Mouse (Mus musculus): ENCODE results near the gene Cacna2d2. TPM values are rescaled to one million over a fixed set of nuclear protein-coding genes. Genes with fewer than 3 reads are reported as not detected.

The Cacna2d2 gene
- polyA plus RNA-seq, 1 experiment from 2014 or later: not detected

- ATAC-seq (ENCODE audit: insufficient read depth): no peak
Observed at GRCm38 (mm10) chr9:107504662-107505537, 105.5 kb downstream of the Cacna2d2 start.

GRCm38 (mm10) chr9:107508266-107508665 lies 108.9 kb downstream of the Cacna2d2 start:
- no peak for DNase-seq
- H3K4me1 ChIP-seq (ENCODE audit: insufficient read depth): 0 out of 2 replicates have a peak, but pooled peaks cover 3% of the 10 kb centered on the region

More at GRCm38 (mm10) chr9:107504662-107505537, 105.5 kb downstream of the Cacna2d2 start:
- H3K4me1 ChIP-seq (ENCODE audit: insufficient read depth): 0 out of 2 replicates have a peak, but pooled peaks cover 3% of the 10 kb centered on the region
- no peaks in the 10 kb centered on the region; the same call in 1 of the 2 replicates for H3K27me3 ChIP-seq (ENCODE audit: insufficient read depth, low read length)
- H3K36me3 ChIP-seq (ENCODE audit: insufficient read depth): no peaks in the 10 kb centered on the region
- no peaks in the 10 kb centered on the region for H3K9me3 ChIP-seq (ENCODE audit: low read depth, low read length)
- no peak overlapping the region for H3K4me2 ChIP-seq
- H3K4me3 ChIP-seq (ENCODE audit: low read depth, low read length): no peak overlapping the region
- WGBS: 62% methylated on average over 19 of the region's 19 CpGs
- no peak for TF ChIP-seq CTCF (IDR thresholded peaks at IDR 0.05; ENCODE audit: low read depth)
- H3K27ac ChIP-seq (ENCODE audit: low read depth): no peak overlapping the region
- H3K9ac ChIP-seq: no peak overlapping the region
- peak; percentile 18 for DNase-seq

GRCm38 (mm10) chr9:107510384-107511100 lies 111.1 kb downstream of the Cacna2d2 start:
- Histone ChIP-seq H3K4me2 (no peak overlapping the region), H3K27ac (ENCODE audit: low read depth) (no peak overlapping the region), H3K4me3 (ENCODE audit: low read depth, low read length) (no peak overlapping the region), H3K9me3 (ENCODE audit: low read depth, low read length) (no peaks in the 10 kb centered on the region), H3K9ac (no peak overlapping the region), H3K27me3 (ENCODE audit: insufficient read depth, low read length) (no peaks in the 10 kb centered on the region), H3K4me1 (ENCODE audit: insufficient read depth) (no peaks in the 10 kb centered on the region), H3K36me3 (ENCODE audit: insufficient read depth) (no peaks in the 10 kb centered on the region)
- ATAC-seq (ENCODE audit: insufficient read depth) (no peak), DNase-seq (no peak)
- 75% methylated on average over 14 of the region's 14 CpGs for WGBS
- TF ChIP-seq CTCF (IDR thresholded peaks at IDR 0.05; ENCODE audit: low read depth): 0 out of 2 replicates have a peak, but pooled peaks have one; percentile 3

More at GRCm38 (mm10) chr9:107508266-107508665, 108.9 kb downstream of the Cacna2d2 start:
- H3K4me2 ChIP-seq: no peak overlapping the region
- H3K27ac ChIP-seq (ENCODE audit: low read depth): no peak overlapping the region
- WGBS: 59% methylated on average over 10 of the region's 10 CpGs
- H3K36me3 ChIP-seq (ENCODE audit: insufficient read depth): no peaks in the 10 kb centered on the region
- ATAC-seq (ENCODE audit: insufficient read depth): no peak
- no peak overlapping the region for H3K4me3 ChIP-seq (ENCODE audit: low read depth, low read length)
- H3K9me3 ChIP-seq (ENCODE audit: low read depth, low read length): no peaks in the 10 kb centered on the region
- no peak overlapping the region for H3K9ac ChIP-seq
- no peaks in the 10 kb centered on the region; the same call in 1 of the 2 replicates for H3K27me3 ChIP-seq (ENCODE audit: insufficient read depth, low read length)
- TF ChIP-seq CTCF (IDR thresholded peaks at IDR 0.05; ENCODE audit: low read depth): no peak

- no peak for TF ChIP-seq CTCF (IDR thresholded peaks at IDR 0.05; ENCODE audit: low read depth)
- Histone ChIP-seq H3K4me1 (ENCODE audit: insufficient read depth) (no peaks in the 10 kb centered on the region), H3K36me3 (ENCODE audit: insufficient read depth) (no peaks in the 10 kb centered on the region), H3K27ac (ENCODE audit: low read depth) (no peak overlapping the region), H3K9me3 (ENCODE audit: low read depth, low read length) (no peaks in the 10 kb centered on the region), H3K27me3 (ENCODE audit: insufficient read depth, low read length) (no peaks in the 10 kb centered on the region), H3K4me2 (no peak overlapping the region), H3K9ac (no peak overlapping the region), H3K4me3 (ENCODE audit: low read depth, low read length) (no peak overlapping the region)
- WGBS: 40% methylated on average over 8 of the region's 8 CpGs
- ATAC-seq (ENCODE audit: insufficient read depth) (no peak), DNase-seq (no peak)
Observed at GRCm38 (mm10) chr9:107511436-107511835, 112.0 kb downstream of the Cacna2d2 start.

GRCm38 (mm10) chr9:107512326-107512725 lies 112.9 kb downstream of the Cacna2d2 start:
- DNase-seq (no peak), ATAC-seq (ENCODE audit: insufficient read depth) (no peak)
- Histone ChIP-seq H3K27me3 (ENCODE audit: insufficient read depth, low read length) (no peaks in the 10 kb centered on the region), H3K36me3 (ENCODE audit: insufficient read depth) (no peaks in the 10 kb centered on the region), H3K4me1 (ENCODE audit: insufficient read depth) (no peaks in the 10 kb centered on the region), H3K9me3 (ENCODE audit: low read depth, low read length) (no peaks in the 10 kb centered on the region), H3K9ac (no peak overlapping the region), H3K27ac (ENCODE audit: low read depth) (no peak overlapping the region), H3K4me3 (ENCODE audit: low read depth, low read length) (no peak overlapping the region), H3K4me2 (no peak overlapping the region)
- 77% methylated on average over 16 of the region's 16 CpGs for WGBS
- TF ChIP-seq CTCF (IDR thresholded peaks at IDR 0.05; ENCODE audit: low read depth): no peak

- peak; percentile 45 for ATAC-seq (ENCODE audit: insufficient read depth)
- no peak overlapping the region for H3K4me2 ChIP-seq
- 14% methylated on average over 14 of the region's 14 CpGs for WGBS
Observed at GRCm38 (mm10) chr9:107514303-107514955, 115.0 kb downstream of the Cacna2d2 start.

More at GRCm38 (mm10) chr9:107514303-107514955, 115.0 kb downstream of the Cacna2d2 start:
- no peaks in the 10 kb centered on the region for H3K36me3 ChIP-seq (ENCODE audit: insufficient read depth)
- H3K27me3 ChIP-seq (ENCODE audit: insufficient read depth, low read length): no peaks in the 10 kb centered on the region
- H3K4me3 ChIP-seq (ENCODE audit: low read depth, low read length): no peak overlapping the region
- H3K27ac ChIP-seq (ENCODE audit: low read depth): no peak overlapping the region
- no peaks in the 10 kb centered on the region for H3K9me3 ChIP-seq (ENCODE audit: low read depth, low read length)
- DNase-seq: peak; percentile 90
- peak; percentile 100 for TF ChIP-seq CTCF (IDR thresholded peaks at IDR 0.05; ENCODE audit: low read depth)
- no peak overlapping the region for H3K9ac ChIP-seq
- no peaks in the 10 kb centered on the region for H3K4me1 ChIP-seq (ENCODE audit: insufficient read depth)
